Mouse (Mus musculus) ES-E14 (cell line): Measurements from ENCODE around the gene Gm6803.
"Not testable (repeated sequence)": the region's sequence is repeated elsewhere in the genome, so short reads cannot be mapped to it uniquely, and the experiment has no call there.

ENCODE experiments used
- HCFC1 ChIP-seq: IDR thresholded peaks from 2 replicates; pipeline ENCODE4 v1.6.1; 2012; ENCODE audit warnings: low read length, inconsistent platforms, borderline replicate concordance; ENCODE audit not compliant: insufficient read depth
- MAFK ChIP-seq: IDR thresholded peaks from 2 replicates; pipeline ENCODE4 v1.6.1; 2014; ENCODE audit warnings: mild to moderate bottlenecking, low read depth, low read length, inconsistent platforms; ENCODE audit not compliant: insufficient read depth
- ZNF384 ChIP-seq: IDR thresholded peaks from 2 replicates; pipeline ENCODE4 v1.6.1; 2012; ENCODE audit warnings: low read depth, low read length, inconsistent platforms

- TF ChIP-seq ZNF384, HCFC1, MAFK: not testable (repeated sequence)
Measured at GRCm38 (mm10) chr12:88045226-88045625, 26.7 kb upstream of the Gm6803 start.
